Mouse (Mus musculus) urinary bladder, postnatal 14 days (tissue): ENCODE data around the gene Lgr6.

ENCODE experiments used
- DNase-seq: peaks from one replicate; pipeline ENCODE4 v3.0.0; 2021; ENCODE audit warnings: low spot score

The Lgr6 gene

DNA sequence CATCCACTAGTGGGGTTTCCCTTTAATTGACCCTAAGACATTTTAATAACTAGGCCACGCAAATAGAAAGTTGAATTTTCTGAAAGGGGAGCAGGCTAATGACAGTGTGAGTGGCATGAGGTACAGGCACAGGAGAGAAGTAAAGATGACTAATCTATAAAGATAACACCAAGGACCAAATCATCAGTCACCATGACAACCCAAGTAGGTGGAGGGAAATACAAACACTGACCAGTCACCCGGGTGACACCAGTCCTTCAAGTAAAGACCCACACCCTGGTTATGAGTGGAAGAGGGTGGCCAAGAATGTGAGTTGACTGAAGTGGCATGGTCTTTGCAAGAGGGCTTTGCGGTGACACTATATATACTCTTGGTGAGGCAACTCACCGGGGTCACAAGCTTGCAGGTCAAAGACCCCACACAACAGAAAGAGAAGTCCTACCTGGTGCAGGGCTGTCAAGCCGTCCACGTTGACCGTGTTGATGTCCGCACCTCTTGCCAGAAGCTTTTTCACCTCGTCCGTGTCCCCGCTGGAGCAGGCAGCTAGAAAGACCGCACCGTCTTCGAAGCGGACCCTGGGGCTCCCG, 149.9 kb downstream of the Lgr6 start:
- DNase-seq: no peak

- no peak for DNase-seq
Observed at GRCm38 (mm10) chr1:134949946-134950345, 155.1 kb downstream of the Lgr6 start.

DNA sequence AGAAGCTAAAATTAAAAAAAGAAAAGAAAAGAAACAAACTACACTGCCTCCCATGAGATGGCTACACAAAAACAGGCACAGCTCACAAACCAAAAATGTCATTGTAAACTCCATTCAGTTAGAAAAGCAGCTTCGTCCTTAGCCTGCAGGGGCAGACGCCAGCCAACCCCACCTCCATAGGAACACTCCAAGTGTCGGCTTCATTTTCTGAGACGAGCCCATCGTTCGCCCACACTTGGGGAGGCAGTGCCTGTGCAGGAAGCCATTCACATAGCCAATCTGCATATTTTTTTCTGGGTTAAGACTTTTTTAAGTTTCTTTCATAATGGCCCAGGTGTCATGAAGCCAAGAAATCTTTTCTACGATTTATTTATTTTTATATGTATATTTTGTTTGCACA, 157.5 kb downstream of the Lgr6 start:
- DNase-seq: no peak

GRCm38 (mm10) chr1:134942898-134943297, 162.2 kb downstream of the Lgr6 start:
- no peak for DNase-seq

- no peak for DNase-seq
Observed at GRCm38 (mm10) chr1:134940863-134941262, 164.2 kb downstream of the Lgr6 start.

- DNase-seq: no peak
Observed at GRCm38 (mm10) chr1:134938233-134938632, 166.8 kb downstream of the Lgr6 start.

- DNase-seq: no peak
Observed at GRCm38 (mm10) chr1:134936335-134936734, 168.7 kb downstream of the Lgr6 start.
